Mouse (Mus musculus) liver, embryonic 11.5 days (tissue): ENCODE measurements around the gene Uck2. TPM values are rescaled to one million over a fixed set of nuclear protein-coding genes. Genes with fewer than 3 reads are reported as not detected.

Experiments
- ATAC-seq: fragments of 200-750 bp; cut with Nextera tagmentation; replicated peaks from 2 replicates; pipeline ENCODE4 v1.8.0; 2017; ENCODE audit warnings: moderate number of reproducible peaks, mild to moderate bottlenecking, moderate TSS enrichment, moderate library complexity; ENCODE audit not compliant: low FRiP score
- DNase-seq: peaks from one replicate; pipeline ENCODE4 v3.0.0-alpha.2; 2017; ENCODE audit warnings: low spot score
- H3K27ac ChIP-seq: fragments of 300-500 bp; sonication (generic); 2 replicates; pipeline ENCODE4 v1.5.1; 2014; ENCODE audit warnings: mild to moderate bottlenecking, low read depth, low read length, control low read depth
- H3K27me3 ChIP-seq: fragments of 300-500 bp; sonication (generic); replicated peaks from 2 replicates; pipeline ENCODE4 v1.6.1; 2014; ENCODE audit warnings: low read length, mixed read lengths; ENCODE audit not compliant: control insufficient read depth, insufficient read depth
- H3K36me3 ChIP-seq: fragments of 300-500 bp; sonication (generic); 2 replicates; pipeline ENCODE4 v1.6.1; 2014; ENCODE audit warnings: mild to moderate bottlenecking, low read length, moderate library complexity, mixed read lengths; ENCODE audit not compliant: control insufficient read depth, insufficient read depth
- H3K4me1 ChIP-seq: fragments of 300-500 bp; sonication (generic); replicated peaks from 2 replicates; pipeline ENCODE4 v1.6.1; 2014; ENCODE audit warnings: low read length, mixed read lengths; ENCODE audit not compliant: control insufficient read depth, insufficient read depth
- H3K4me2 ChIP-seq: fragments of 300-500 bp; sonication (generic); 2 replicates; pipeline ENCODE4 v1.6.1; 2014; ENCODE audit warnings: mild to moderate bottlenecking, control low read depth, moderate library complexity
- H3K4me3 ChIP-seq: fragments of 300-500 bp; sonication (generic); 2 replicates; pipeline ENCODE4 v1.5.1; 2014; ENCODE audit warnings: low read depth, low read length, control low read depth
- H3K9ac ChIP-seq: fragments of 300-500 bp; sonication (generic); 2 replicates; pipeline ENCODE4 v1.6.1; 2014; ENCODE audit warnings: low read depth, low read length, control low read depth
- H3K9me3 ChIP-seq: fragments of 300-500 bp; sonication (generic); 2 replicates; pipeline ENCODE4 v1.6.1; 2016; ENCODE audit warnings: low read length, inconsistent platforms, mixed read lengths; ENCODE audit not compliant: control insufficient read depth
- WGBS: fragments of 180-500 bp; shearing (Covaris S2); extraction: QIAGEN DNeasy Blood & Tissue Kit; methylation state at CpG from one replicate; pipeline ENCODE4 v1.1.7; 2014; 5-methylcytosine and 5-hydroxymethylcytosine counted together
- microRNA-seq: library from miRNA; unstranded; fragments of <30 nt; microRNA quantifications from one replicate; pipeline ENCODE4, GENCODE M21; 2017; ENCODE audit warnings: borderline number of aligned reads
- polyA plus RNA-seq: library from polyadenylated mRNA; unstranded; fragments of >200 nt; fragmentation: Nextera tagmentation; extraction: Ambion mirVana; gene quantifications from 2 replicates; pipeline ENCODE4 v1.2.1, GENCODE M21; 2014

The Uck2 gene
- polyA plus RNA-seq, 1 experiment from 2014 or later: 156 TPM

- DNase-seq (no peak), ATAC-seq (no peak)
- no peaks in the 10 kb centered on the region for H3K36me3 ChIP-seq
- no peaks in the 10 kb centered on the region for H3K9me3 ChIP-seq
- H3K27me3 ChIP-seq: no peaks in the 10 kb centered on the region
- H3K27ac ChIP-seq: no peak overlapping the region
- H3K9ac ChIP-seq: no peak overlapping the region
- H3K4me3 ChIP-seq: no peak overlapping the region
- 76% methylated on average over 8 of the region's 8 CpGs for WGBS
- no peak overlapping the region for H3K4me2 ChIP-seq
- H3K4me1 ChIP-seq: no peaks in the 10 kb centered on the region
Measured at GRCm38 (mm10) chr1:167194766-167195165, 90.4 kb downstream of the Uck2 start.

GRCm38 (mm10) chr1:167187791-167188190, 97.3 kb downstream of the Uck2 start:
- no peak overlapping the region for H3K9ac ChIP-seq
- no peak overlapping the region for H3K27ac ChIP-seq
- no peak overlapping the region for H3K4me3 ChIP-seq
- no peak for ATAC-seq
- H3K27me3 ChIP-seq: no peaks in the 10 kb centered on the region
- no peaks in the 10 kb centered on the region for H3K36me3 ChIP-seq
- H3K9me3 ChIP-seq: no peaks in the 10 kb centered on the region
- no peak for DNase-seq
- no peaks in the 10 kb centered on the region for H3K4me1 ChIP-seq
- H3K4me2 ChIP-seq: no peak overlapping the region
- WGBS: 34% methylated on average over 5 of the region's 5 CpGs

GRCm38 (mm10) chr1:167181919-167182616, 103.1 kb downstream of the Uck2 start:
- DNase-seq (no peak), ATAC-seq (no peak)
- no peaks in the 10 kb centered on the region for H3K9me3 ChIP-seq
- H3K27ac ChIP-seq: no peak overlapping the region
- H3K4me1 ChIP-seq: no peaks in the 10 kb centered on the region
- no peaks in the 10 kb centered on the region for H3K27me3 ChIP-seq
- no peak overlapping the region for H3K4me2 ChIP-seq
- H3K4me3 ChIP-seq: no peak overlapping the region
- H3K9ac ChIP-seq: no peak overlapping the region
- WGBS: 44% methylated on average over 9 of the region's 9 CpGs
- no peaks in the 10 kb centered on the region for H3K36me3 ChIP-seq

Small RNAs within 50 kb of the gene (microRNA-seq; reads per million reads assigned to microRNA genes)
- not detected for gene Mir6347

Other genes starting within 250 kb of the Uck2 start
- 104 and 116 TPM in 2 replicates for gene Tmco1, start 23.1 kb upstream of the Uck2 start, polyA plus RNA-seq
- 112 and 129 TPM in 2 replicates for gene Aldh9a1, start 64.7 kb upstream of the Uck2 start, polyA plus RNA-seq
- 242 and 253 TPM in 2 replicates for gene Mgst3, start 108.5 kb upstream of the Uck2 start, polyA plus RNA-seq
- 0.19 and 0.21 TPM in 2 replicates for gene Lrrc52, start 181.5 kb upstream of the Uck2 start, polyA plus RNA-seq